Mouse (Mus musculus): ENCODE results near the gene Hoxa6. TPM values are rescaled to one million over a fixed set of nuclear protein-coding genes. Genes with fewer than 3 reads are reported as not detected.

The Hoxa6 gene
- total and polyA plus RNA-seq, 3 experiments, result 0.16 TPM; not detected in 2

DNA sequence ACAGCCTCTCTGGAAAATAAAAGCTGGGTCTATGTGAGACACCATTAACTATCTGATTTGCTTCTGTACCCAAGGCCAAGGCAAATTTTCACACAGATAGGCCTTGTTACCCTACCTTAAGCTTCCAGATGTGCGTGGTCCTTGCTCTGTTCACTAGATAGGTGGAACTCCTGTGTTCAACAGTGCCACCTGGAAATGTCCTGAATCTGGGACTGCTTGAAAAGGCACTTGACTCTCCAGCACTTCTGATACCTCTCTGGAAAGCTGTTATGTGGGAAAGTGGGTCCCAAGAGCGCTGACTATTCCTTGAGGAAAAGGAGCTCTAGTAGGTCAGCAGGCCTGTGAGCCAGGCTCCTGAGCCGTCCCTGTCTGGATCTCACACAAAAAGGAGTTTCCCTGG lies 28.3 kb upstream of the Hoxa6 start:
- H3K27me3 ChIP-seq (ENCODE audit: insufficient read depth, low read length), result peaks cover 44% of the 10 kb centered on the region

DNA sequence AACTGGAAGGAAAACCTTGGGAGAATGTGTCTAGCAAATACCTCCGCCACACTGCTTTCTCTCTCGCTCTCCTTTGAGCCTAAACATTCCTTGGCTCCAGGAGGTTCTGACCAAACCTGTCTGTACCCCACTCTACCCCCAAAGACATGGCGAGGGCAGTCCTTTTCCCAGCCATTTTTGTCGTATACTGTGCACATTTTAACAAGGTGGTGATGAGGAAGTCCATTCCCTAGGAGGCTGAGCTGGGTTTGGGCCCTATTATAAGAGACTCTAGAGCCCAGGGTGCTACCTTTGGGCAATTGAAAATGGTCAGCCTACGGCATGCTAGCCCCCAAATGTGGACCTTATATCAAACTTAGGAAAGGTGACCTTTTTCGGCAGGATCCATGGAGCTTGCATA lies 27.3 kb upstream of the Hoxa6 start:
- Histone ChIP-seq H3K9me3 (replicated peaks) (peaks cover 12% of the 10 kb centered on the region), H3K4me3 (ENCODE audit: low read depth, low read length) (no peak overlapping the region), H3K27me3 (ENCODE audit: insufficient read depth, low read length) (peaks cover 47% of the 10 kb centered on the region), H3K4me1 (ENCODE audit: insufficient read depth, low read depth, low read length) (no peaks in the 10 kb centered on the region), H3K36me3 (replicated peaks) (no peaks in the 10 kb centered on the region)
- no peak for ATAC-seq (ENCODE audit: extremely low read depth, insufficient number of reproducible peaks, low FRiP score, poor library complexity, severe bottlenecking)
- no peak for DNase-seq (ENCODE audit: low spot score)
- TF ChIP-seq GATA2 (IDR thresholded peaks at IDR 0.05; ENCODE audit: borderline replicate concordance, low read depth, low read length) (no peak), POLR2AphosphoS5 (IDR thresholded peaks at IDR 0.05; ENCODE audit: insufficient replicate concordance, low read depth, low read length) (no peak), GATA1 (IDR thresholded peaks at IDR 0.05; ENCODE audit: borderline replicate concordance, low read length) (no peak), CTCF (IDR thresholded peaks at IDR 0.05; ENCODE audit: low read depth, low read length) (no peak), TAL1 (conservative IDR thresholded peaks at IDR 0.05; ENCODE audit: low read depth, low read length) (no peak)

More for the DNA sequence above, 28.3 kb upstream of the Hoxa6 start:
- Histone ChIP-seq H3K36me3 (replicated peaks) (no peaks in the 10 kb centered on the region), H3K9me3 (replicated peaks) (peaks cover 12% of the 10 kb centered on the region), H3K4me3 (ENCODE audit: low read depth, low read length) (no peak overlapping the region), H3K4me1 (ENCODE audit: insufficient read depth, low read depth, low read length) (no peaks in the 10 kb centered on the region)
- DNase-seq (ENCODE audit: low spot score), result no peak
- no peak for ATAC-seq (ENCODE audit: extremely low read depth, insufficient number of reproducible peaks, low FRiP score, poor library complexity, severe bottlenecking)
- TF ChIP-seq GATA1 (IDR thresholded peaks at IDR 0.05; ENCODE audit: borderline replicate concordance, low read length), result no peak
- TF ChIP-seq TAL1 (conservative IDR thresholded peaks at IDR 0.05; ENCODE audit: low read depth, low read length), result no peak
- no peak for TF ChIP-seq GATA2 (IDR thresholded peaks at IDR 0.05; ENCODE audit: borderline replicate concordance, low read depth, low read length)
- no peak for TF ChIP-seq POLR2AphosphoS5 (IDR thresholded peaks at IDR 0.05; ENCODE audit: insufficient replicate concordance, low read depth, low read length)
- no peak for TF ChIP-seq CTCF (IDR thresholded peaks at IDR 0.05; ENCODE audit: low read depth, low read length)

DNA sequence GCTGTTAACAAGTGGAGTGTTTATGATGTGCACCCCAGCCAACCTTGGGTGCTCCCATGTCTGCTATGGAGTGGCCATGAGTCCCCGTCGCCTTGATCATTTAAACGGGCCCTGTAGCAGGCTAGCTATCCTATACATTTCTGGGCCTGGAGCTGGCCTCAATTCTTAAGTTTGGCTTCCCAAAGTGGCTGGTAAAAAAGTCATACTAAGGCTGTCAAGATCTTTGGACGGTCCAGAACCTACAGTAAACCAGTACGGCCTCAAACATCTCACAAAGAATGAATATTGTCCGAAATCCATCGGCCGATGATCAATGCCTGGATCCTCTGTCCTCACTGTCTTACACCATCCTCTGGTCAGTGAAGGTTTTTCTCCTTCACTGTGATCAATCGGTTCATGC lies 26.7 kb upstream of the Hoxa6 start:
- Histone ChIP-seq H3K27me3 (ENCODE audit: insufficient read depth, low read length) (peaks cover 49% of the 10 kb centered on the region), H3K4me3 (ENCODE audit: low read depth, low read length) (no peak overlapping the region), H3K4me1 (ENCODE audit: insufficient read depth, low read depth, low read length) (no peaks in the 10 kb centered on the region), H3K36me3 (replicated peaks) (no peaks in the 10 kb centered on the region), H3K9me3 (replicated peaks) (peaks cover 12% of the 10 kb centered on the region)
- ATAC-seq (ENCODE audit: extremely low read depth, insufficient number of reproducible peaks, low FRiP score, poor library complexity, severe bottlenecking), result no peak
- no peak for TF ChIP-seq POLR2AphosphoS5 (IDR thresholded peaks at IDR 0.05; ENCODE audit: insufficient replicate concordance, low read depth, low read length)
- no peak for DNase-seq (ENCODE audit: low spot score)

DNA sequence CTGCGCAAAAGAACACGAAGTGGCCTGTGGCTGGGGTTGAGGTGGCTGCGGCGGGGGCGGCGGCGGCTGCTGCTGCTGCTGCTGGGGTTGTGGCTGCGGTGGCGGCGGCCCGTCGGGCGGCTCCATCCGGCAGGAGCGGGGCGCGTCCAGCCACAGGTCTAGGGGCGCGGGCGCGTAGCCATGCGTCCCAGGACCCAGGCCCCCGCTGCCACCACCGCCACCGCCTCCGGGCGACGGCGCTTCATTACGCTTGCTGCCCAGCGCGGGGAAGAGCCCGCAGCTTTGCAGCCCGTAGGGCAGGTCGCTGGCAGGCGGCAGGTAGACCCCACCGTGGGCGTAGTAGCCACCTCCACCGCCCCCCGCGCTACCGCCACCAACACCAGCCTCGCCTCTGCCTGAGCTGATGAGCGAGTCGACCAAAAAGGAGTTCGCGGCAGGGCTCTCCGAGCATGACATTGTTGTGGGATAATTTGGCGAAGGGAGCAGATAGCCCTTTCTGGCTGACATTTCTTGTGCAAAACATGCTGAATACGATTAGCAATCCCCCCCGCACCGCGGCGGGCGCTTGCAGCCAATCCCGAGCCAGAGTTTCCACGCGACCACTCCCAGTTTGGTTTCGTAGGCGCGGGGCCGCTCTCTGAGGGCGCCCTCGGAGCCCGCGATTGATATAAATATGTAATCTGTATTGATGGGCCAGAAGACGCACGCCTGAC lies 26.1 kb upstream of the Hoxa6 start:
- Histone ChIP-seq H3K4me3 (ENCODE audit: low read depth, low read length) (no peak overlapping the region), H3K27me3 (ENCODE audit: insufficient read depth, low read length) (peaks cover 50% of the 10 kb centered on the region)

DNA sequence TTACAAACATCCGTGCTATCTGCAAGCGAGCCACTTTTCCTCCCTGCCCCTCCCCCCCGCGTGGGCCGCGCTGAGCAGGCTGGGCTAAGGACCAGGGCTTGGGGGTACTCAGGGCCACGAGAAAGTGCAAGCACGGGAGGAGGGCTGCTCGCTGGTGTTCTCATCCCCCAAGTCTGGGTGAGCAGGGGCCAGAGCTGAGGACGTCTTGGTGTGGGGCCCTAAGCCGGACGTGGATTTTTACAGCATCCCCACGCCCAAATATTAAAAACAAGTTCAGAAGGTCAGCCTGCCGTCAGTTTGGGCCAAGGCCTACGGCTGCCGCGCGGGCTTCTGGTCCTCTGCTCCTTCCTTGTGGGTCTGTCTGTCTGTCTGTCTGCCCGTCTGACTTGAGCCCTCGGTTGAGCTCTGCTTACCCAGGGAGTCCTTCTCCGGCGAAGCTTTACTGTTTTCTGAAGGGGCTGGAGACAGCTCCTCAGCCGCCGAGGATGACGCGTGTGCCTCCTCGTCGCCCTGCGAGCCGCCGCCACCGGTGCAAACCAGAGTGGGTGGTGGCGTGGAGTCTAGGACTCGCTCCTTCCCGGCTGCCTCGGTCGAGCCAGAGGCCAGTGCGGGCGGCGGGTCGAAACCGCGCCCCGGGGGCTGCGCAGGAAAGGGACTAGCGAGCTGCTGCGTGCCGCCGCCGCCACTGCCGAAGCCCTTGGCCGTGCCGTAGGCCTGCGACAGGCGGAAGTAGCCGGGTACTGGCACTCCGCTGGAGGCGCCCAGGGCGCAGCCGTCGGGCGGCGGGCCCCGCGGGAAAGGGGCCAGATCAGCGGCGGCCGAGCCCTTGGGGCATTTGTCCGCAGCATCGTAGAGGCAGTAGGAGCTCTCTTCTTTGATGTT lies 25.3 kb upstream of the Hoxa6 start:
- no peak for DNase-seq (ENCODE audit: low spot score)
- Histone ChIP-seq H3K27me3 (ENCODE audit: insufficient read depth, low read length) (peaks cover 55% of the 10 kb centered on the region), H3K36me3 (replicated peaks) (no peaks in the 10 kb centered on the region), H3K4me1 (ENCODE audit: insufficient read depth, low read depth, low read length) (no peaks in the 10 kb centered on the region), H3K4me3 (ENCODE audit: low read depth, low read length) (no peak overlapping the region), H3K9me3 (replicated peaks) (peaks cover 12% of the 10 kb centered on the region)
- no peak for TF ChIP-seq POLR2AphosphoS5 (IDR thresholded peaks at IDR 0.05; ENCODE audit: insufficient replicate concordance, low read depth, low read length)
- TF ChIP-seq GATA1 (IDR thresholded peaks at IDR 0.05; ENCODE audit: borderline replicate concordance, low read length), result no peak
- no peak for TF ChIP-seq GATA2 (IDR thresholded peaks at IDR 0.05; ENCODE audit: borderline replicate concordance, low read depth, low read length)
- TF ChIP-seq CTCF (IDR thresholded peaks at IDR 0.05; ENCODE audit: low read depth, low read length), result no peak
- TF ChIP-seq TAL1 (conservative IDR thresholded peaks at IDR 0.05; ENCODE audit: low read depth, low read length), result no peak
- no peak for ATAC-seq (ENCODE audit: extremely low read depth, insufficient number of reproducible peaks, low FRiP score, poor library complexity, severe bottlenecking)

More for the DNA sequence above, 26.1 kb upstream of the Hoxa6 start:
- peaks cover 12% of the 10 kb centered on the region for H3K9me3 ChIP-seq (replicated peaks)
- no peaks in the 10 kb centered on the region for H3K4me1 ChIP-seq (ENCODE audit: insufficient read depth, low read depth, low read length)
- TF ChIP-seq CTCF (IDR thresholded peaks at IDR 0.05; ENCODE audit: low read depth, low read length) (no peak), GATA1 (IDR thresholded peaks at IDR 0.05; ENCODE audit: borderline replicate concordance, low read length) (no peak), TAL1 (conservative IDR thresholded peaks at IDR 0.05; ENCODE audit: low read depth, low read length) (no peak), GATA2 (IDR thresholded peaks at IDR 0.05; ENCODE audit: borderline replicate concordance, low read depth, low read length) (no peak), POLR2AphosphoS5 (IDR thresholded peaks at IDR 0.05; ENCODE audit: insufficient replicate concordance, low read depth, low read length) (no peak)
- ATAC-seq (ENCODE audit: extremely low read depth, insufficient number of reproducible peaks, low FRiP score, poor library complexity, severe bottlenecking) (no peak), DNase-seq (ENCODE audit: low spot score) (no peak)
- no peaks in the 10 kb centered on the region for H3K36me3 ChIP-seq (replicated peaks)

DNA sequence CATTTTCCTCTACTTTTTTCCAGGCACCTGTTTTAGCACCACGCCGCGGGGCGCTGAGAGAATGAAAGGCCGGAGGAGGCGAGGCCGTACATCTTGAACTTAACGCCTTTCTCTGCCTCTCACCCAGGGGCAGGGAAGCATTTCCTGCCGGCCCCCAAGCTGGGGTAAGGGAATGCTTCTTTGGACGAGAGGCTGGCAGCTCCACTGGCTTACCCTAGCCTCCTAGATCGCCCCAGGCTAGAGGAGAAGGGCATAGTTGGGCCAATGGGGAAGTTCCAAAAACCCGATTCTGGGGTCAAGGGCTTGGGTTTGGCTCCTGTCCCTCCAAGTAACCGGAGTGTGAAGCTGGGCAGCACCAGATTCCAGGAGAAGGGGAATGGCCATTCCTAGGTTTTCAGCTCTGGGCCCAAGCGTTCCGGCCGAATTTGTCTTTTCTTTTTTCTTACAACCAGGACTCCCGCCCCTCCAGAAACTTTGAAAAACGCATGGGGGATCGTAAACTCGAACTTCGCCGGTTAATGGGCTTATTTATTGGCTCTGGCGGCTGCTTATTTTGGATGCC lies 24.5 kb upstream of the Hoxa6 start:
- ATAC-seq (ENCODE audit: extremely low read depth, insufficient number of reproducible peaks, low FRiP score, poor library complexity, severe bottlenecking) (no peak), DNase-seq (ENCODE audit: low spot score) (no peak)
- Histone ChIP-seq H3K36me3 (replicated peaks) (no peaks in the 10 kb centered on the region), H3K4me3 (ENCODE audit: low read depth, low read length) (no peak overlapping the region), H3K27me3 (ENCODE audit: insufficient read depth, low read length) (peaks cover 56% of the 10 kb centered on the region), H3K4me1 (ENCODE audit: insufficient read depth, low read depth, low read length) (no peaks in the 10 kb centered on the region), H3K9me3 (replicated peaks) (peaks cover 12% of the 10 kb centered on the region)
- TF ChIP-seq GATA2 (IDR thresholded peaks at IDR 0.05; ENCODE audit: borderline replicate concordance, low read depth, low read length) (no peak), POLR2AphosphoS5 (IDR thresholded peaks at IDR 0.05; ENCODE audit: insufficient replicate concordance, low read depth, low read length) (no peak), CTCF (IDR thresholded peaks at IDR 0.05; ENCODE audit: low read depth, low read length) (no peak), TAL1 (conservative IDR thresholded peaks at IDR 0.05; ENCODE audit: low read depth, low read length) (no peak), GATA1 (IDR thresholded peaks at IDR 0.05; ENCODE audit: borderline replicate concordance, low read length) (no peak)
